Mouse (Mus musculus) adipocyte (in vitro differentiated cells): Measurements from ENCODE around the gene Usp27x.

Experiments used
- DNase-seq: peaks from one replicate; pipeline ENCODE4 v3.0.0-alpha.2; 2016; ENCODE audit warnings: low spot score

The Usp27x gene

DNA sequence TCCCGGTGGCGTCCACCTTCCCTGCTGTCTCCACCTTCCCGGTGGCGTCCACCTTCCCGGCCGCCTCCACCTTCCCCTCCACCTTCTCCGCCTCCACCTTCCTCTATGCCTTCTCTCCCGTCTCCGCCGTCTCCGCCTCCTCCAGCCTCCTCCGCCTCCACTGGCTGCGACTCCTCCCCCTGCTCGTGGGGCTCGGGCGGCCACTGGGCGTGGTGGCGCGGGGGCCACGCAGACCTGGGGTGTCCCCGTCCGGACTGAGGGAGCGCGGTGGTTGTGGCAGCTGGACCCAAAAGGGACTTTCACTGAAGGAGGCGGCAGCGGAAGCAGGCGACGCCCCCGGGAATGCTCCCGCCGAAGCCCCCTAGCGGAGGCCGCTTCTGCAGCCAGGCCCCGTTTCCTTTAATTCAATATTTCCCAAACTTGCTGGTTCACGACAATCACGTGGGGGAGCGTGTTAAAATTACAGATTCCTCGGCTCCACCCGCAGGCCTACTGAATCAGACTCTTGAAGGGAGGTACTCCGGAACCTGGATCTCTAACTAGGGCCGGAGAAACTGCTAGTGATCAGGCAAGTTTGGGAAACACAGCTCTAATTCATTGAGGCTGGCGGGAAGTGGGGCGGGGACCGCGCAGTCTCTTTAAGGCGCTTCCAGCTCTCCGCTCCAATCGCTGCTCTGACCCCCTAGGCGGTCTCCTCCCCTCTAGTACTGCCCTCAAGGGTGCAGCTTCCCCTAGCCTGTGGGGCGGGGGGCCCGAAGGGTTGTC, at the start of gene Usp27x:
Usp27x (minus strand) TSS at position 115 of the 765 bp plus-strand sequence.
- peak; percentile 74 for DNase-seq

DNA sequence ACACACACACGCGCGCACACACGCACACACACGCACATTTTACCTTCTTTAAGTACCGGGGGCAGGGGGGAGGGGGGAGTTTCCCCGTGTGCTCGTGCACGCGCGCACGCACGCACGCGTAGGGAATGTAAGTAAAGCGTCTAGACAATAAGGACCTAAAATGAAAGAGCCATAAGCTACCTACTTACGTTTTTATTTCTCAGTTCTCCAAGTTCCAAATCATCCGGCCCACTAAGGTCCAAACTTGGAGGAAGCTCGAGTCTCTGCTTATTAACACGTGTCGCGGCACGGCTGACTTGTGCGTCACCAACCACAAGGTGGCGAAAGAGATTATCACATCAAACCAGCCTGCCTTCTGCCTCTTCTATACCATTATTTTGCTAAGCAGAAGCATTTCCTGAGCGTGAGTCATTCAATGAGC, 47.1 kb upstream of the Usp27x start:
- DNase-seq, result peak; percentile 78

DNA sequence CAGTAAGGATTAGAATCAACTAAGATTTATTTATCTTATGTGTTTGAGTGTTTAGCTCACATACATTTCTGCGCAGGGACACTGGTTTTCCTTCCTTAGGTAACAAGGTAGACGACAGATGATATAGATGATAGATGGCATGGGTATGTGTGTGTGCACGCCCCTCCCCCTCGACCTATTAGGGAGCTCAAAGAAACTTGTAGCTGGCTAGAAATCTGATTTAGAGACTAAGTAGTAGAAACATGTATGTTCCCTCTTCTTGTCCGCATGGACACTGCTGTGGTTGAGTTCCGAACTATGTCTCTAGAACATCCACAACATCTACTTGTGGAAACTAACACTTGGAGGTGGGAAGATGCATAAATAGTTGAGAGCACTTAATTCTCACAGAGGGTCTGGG, 46.5 kb upstream of the Usp27x start:
- no peak for DNase-seq

DNA sequence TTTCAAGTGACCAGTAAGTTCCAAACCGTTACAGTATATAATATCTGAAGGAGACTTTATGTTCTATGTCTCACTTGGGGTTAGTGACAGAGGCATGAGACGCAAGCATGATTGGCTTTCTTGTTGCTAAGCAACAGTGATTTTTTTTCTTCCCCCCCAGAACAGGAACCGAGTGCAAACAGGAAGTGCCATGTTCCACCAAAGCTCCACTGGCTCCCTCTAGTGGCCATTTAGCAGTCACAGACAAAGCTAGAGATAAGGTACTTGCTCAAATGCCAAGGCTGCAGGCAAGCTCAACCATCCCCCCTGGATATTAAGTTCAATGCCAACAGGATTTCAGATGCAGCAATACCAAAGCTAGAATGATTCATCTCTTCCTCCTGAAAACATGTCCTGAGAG, 45.4 kb upstream of the Usp27x start:
- peak; percentile 92 for DNase-seq

DNA sequence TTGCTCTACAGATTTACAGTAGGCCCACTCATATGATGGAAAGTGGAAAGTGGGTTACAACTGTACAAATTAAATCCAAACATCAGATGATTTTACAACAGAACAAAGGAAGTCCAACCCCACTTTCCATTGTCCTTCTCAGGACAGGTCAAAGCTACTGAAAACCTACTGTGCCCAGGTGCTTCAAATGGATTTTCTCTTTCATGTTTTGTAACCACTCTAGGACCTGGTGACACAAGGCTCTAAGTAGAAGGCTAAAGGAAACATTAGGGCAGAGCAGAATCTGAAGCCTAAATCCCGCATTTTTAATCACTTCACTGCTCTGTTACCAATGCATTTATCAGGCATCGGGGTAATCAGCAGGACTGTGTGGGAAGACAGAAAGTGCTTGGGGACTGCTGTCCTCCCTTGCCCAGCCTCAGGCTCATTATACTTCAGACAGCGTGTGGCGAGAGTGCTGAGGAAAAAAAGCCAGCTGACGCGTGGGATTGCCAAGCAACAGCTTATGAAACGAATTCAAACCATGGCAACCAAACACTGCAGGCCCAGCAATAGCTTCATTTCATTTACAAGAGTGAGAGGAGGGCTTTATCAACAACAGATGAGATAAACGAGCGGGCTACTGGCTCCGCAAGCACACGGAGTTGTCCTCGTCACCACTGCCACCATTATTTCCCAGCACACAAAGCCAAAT, 40.7 kb upstream of the Usp27x start:
- no peak for DNase-seq

DNA sequence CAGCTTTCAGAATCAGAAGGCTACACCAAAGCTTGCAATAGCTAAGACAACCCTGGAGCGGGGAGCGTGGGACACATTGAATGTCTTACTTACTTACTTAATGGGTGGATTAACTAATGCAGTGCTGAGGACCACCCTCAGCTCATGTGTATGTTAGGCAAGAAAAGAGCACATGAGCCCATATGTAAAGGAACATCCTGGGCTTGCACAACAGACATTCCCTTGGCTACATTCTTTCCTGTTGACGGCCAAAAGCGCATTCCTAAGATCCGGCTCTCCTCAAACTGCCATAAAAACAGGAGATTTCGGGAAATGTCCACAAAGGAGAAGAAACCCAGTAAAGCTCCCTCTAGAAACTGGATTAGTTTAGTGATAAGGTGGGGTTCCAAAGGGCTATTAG, 39.7 kb upstream of the Usp27x start:
- no peak for DNase-seq

DNA sequence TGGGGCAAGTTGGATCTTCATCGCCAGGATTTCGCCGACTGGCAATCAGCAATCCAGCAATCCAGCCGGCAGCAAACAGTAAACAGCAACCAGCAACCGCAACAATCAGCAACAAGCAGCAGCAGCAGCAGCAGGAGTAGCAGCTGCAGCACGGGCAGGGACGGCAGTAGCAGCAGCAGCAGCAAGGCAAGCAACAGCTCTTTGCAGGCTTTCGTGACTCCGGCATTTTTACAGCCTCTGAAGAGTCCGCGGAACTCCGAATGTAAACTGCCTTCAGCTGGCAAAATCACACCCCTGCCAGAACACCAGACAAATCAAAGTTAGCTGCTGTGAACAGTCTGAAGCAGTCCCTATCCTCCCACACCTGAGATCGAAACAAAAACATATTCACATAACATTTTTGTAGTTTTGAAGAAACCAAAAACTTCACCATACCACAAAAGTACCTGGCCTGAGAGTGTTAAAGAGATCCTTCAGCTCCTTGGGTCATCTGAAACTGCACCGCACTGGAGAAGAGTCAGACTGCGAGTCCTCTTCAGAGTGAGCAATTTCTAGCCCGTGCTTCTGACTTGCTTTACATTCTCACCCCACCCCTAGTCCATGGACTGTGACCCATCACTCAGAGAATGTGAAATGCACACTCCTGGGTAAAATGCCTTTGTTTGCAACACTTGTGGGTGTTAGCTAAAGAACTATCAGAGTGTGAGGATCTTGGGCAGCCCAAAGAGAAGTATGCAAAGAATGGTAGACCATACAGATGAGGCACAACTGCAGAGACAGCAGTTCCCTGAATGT, 36.8 kb upstream of the Usp27x start:
- DNase-seq, result no peak

DNA sequence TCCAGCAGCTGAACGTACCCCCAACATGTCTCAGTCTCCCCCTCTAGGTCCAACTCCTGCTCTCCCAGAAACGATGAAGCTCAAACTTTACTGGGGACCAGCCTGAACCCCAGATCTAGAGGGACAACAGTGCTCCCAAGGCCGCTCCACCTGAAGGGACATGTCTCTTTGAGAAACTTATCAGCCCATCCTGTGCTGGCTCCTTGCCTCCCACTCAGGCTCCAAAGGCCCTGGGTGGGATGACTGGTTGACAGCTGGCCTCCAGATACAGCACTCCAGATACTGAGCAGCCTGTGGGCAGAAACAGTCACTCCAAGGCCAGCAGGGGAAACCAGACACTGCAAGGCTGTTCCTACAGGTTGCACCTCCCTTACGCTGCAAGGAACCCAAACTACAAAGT, 956 bp upstream of the Usp27x start:
- no peak for DNase-seq

DNA sequence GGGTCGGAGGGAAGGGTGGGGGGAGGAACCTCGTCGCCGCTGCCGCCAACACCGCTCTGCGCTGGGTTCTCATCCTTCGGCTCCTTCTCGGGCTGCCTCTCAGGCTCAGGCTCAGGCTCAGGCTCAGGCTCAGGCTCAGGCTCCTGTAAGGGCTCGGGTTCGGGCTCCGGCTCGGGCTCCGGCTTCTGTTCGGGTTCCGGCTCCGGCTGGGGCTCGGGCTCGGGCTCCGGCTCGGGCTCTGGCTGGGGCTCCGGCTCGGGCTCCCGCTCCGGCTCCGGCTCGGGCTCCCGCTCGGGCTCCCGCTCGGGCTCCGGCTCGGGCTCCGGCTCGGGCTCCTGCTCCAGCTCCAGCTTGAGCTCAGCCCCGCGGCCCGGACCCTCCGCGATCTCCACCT, 311 bp downstream of the Usp27x start:
- no peak for DNase-seq

DNA sequence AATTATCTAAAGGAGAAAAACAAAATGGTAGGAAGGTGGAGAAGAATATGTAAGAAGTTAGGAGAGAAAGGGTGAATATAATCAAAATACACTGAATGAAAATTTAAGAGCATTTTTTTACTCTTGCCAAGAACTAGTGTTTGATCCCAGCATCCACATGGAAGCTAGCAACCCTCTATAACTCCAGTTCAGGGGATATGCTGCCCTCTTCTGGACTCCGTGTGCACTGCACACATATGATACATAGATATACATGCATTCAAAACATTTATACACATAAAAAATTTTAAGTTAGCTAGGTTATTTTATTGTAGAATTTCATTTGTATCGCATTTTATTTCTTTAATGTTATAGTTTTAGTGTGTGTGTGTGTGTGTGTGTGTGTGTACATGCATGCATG, 50.2 kb downstream of the Usp27x start:
- no peak for DNase-seq

DNA sequence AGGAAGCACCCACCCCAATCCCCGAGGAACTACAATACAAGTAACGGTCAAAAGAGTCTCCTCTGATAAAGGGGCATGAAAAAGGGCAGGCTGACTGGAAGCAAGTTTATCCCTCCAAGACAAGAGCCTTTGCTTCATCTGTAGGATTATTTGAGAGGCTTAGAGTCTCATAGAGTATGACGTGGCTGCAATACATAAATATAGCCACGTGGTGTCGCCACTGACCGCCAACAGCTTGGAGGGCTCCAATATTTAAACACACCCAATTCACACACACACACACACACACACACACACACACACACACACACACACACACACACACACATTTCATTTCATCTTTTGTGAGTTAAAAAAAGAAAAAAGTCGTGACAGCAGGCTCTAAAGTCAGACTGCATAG, 53.3 kb downstream of the Usp27x start:
- DNase-seq, result peak; percentile 72
